Mouse (Mus musculus) embryonic fibroblast, embryonic 13.5 days (primary cell): ENCODE results near the gene Exoc4.

ENCODE experiments used
- CTCF ChIP-seq: IDR thresholded peaks from 2 replicates; pipeline ENCODE4 v1.5.1; 2011; ENCODE audit warnings: mild to moderate bottlenecking, control low read depth, low read length, moderate library complexity, borderline replicate concordance; ENCODE audit not compliant: insufficient read depth
- POLR2A ChIP-seq: IDR thresholded peaks from 2 replicates; pipeline ENCODE4 v1.6.1; 2011; ENCODE audit warnings: low read depth, mild to moderate bottlenecking, control low read depth, low read length, moderate library complexity

GRCm38 (mm10) chr6:33823777-33824302, 575.0 kb downstream of the Exoc4 start:
- TF ChIP-seq CTCF (no peak), POLR2A (no peak)
